Mouse (Mus musculus) erythroblast, embryonic 14.5 days (primary cell): Measurements from ENCODE around the gene Sox5.

ENCODE experiments used
- GATA1 ChIP-seq: IDR thresholded peaks from 2 replicates; pipeline ENCODE4 v1.6.1; 2012; ENCODE audit warnings: low read length, inconsistent platforms, mixed read lengths
- TAL1 ChIP-seq: IDR thresholded peaks from 3 replicates; pipeline ENCODE4 v1.6.1; 2012; ENCODE audit warnings: low read length, inconsistent platforms, mixed read lengths

DNA sequence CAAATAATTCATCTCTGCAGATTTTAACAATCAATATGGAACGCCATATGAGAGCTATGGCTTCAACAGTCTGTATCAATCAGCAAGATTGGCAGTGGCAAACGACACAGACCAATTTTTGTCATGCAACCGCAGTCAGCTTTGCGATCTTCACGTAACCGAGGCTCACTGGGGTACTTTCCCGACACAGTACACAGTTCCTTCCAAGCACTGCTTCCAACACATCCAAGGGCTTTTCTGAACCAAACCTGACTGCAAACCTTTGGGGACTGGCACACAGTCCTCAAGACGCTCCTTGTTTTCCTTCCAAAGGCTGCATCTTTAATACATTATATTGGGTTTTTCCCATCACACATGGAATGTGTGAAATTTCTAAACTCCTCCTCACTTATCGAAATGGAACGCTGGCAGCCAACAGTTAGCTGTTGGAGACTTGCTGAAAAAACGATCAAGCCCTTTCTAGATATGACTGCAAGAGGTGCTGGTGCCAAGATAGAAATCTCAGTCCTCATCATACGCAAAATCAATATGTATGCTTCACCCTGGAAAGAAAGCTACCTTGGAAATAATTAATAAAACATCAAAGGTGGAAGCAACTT, 474.1 kb downstream of the Sox5 start:
- TF ChIP-seq GATA1 (no peak), TAL1 (no peak)
